Mouse (Mus musculus) heart, postnatal 14 days (tissue): ENCODE results near the gene Proca1. TPM values are rescaled to one million over a fixed set of nuclear protein-coding genes. Genes with fewer than 3 reads are reported as not detected.
"Not testable (repeated sequence)": the region's sequence is repeated elsewhere in the genome, so short reads cannot be mapped to it uniquely, and the experiment has no call there.

Experiments
- DNase-seq, 2 experiments: peaks; one replicate each; pipeline ENCODE4 v3.0.0; 2021 to 2022
- intact Hi-C: fragments of 180-260 bp; cut with DNase I; formaldehyde crosslinking; loops from one replicate; pipeline ENCODE4 v1.15.1; 2025
- total RNA-seq, 2 experiments: library from RNA; stranded (reverse); gene quantifications; 2 replicates each; pipeline ENCODE4 v1.2.3; 2021

The Proca1 gene
- total RNA-seq, 2 experiments from 2014 or later = 0.76 to 2.6 TPM

- intact Hi-C loops = loop anchor here (2.0 to 5.0 kb wide), 2 partner anchors 120 to 352 kb away; no protein-coding TSS in a partner anchor
- peak; percentile 46 to 69 for DNase-seq
Observed at GRCm38 (mm10) chr11:78178859-78179437, 14.2 kb upstream of the Proca1 start.

- intact Hi-C loops = loop anchor here (2.0 to 5.0 kb wide), 2 partner anchors 121 to 352 kb away; no protein-coding TSS in a partner anchor
- DNase-seq = no peak
Observed at GRCm38 (mm10) chr11:78179438-78179999, 13.7 kb upstream of the Proca1 start.

- intact Hi-C loops = no loop called here
- DNase-seq = no peak
Observed at GRCm38 (mm10) chr11:78180081-78180761, 13.0 kb upstream of the Proca1 start.

GRCm38 (mm10) chr11:78181830-78182357, 11.3 kb upstream of the Proca1 start:
- DNase-seq = no peak
- intact Hi-C loops = no loop called here

GRCm38 (mm10) chr11:78182450-78182849, 10.7 kb upstream of the Proca1 start:
- DNase-seq = no peak
- intact Hi-C loops = no loop called here

- intact Hi-C loops = no loop called here
- peak; percentile 64 to 79 for DNase-seq
Observed at GRCm38 (mm10) chr11:78182961-78183844, 10.0 kb upstream of the Proca1 start, which contains the start of gene Rpl23a. Gene Rpl23a, minus strand, starts transcription at chr11:78183584.

- intact Hi-C loops = no loop called here
- DNase-seq = no peak
Observed at GRCm38 (mm10) chr11:78183884-78184514, 9.2 kb upstream of the Proca1 start.

GRCm38 (mm10) chr11:78184702-78185101, 8.5 kb upstream of the Proca1 start:
- DNase-seq, intact Hi-C loops: not testable (repeated sequence)

GRCm38 (mm10) chr11:78188331-78189233, 4.6 kb upstream of the Proca1 start, which contains the start of gene Rab34:
Gene Rab34, plus strand, starts transcription at chr11:78188430.
- peak; percentile 77 to 80 for DNase-seq
- intact Hi-C loops = no loop called here

GRCm38 (mm10) chr11:78189234-78190040, 3.8 kb upstream of the Proca1 start:
- intact Hi-C loops = no loop called here
- peak; percentile 61 to 76 for DNase-seq

- intact Hi-C loops = no loop called here
- DNase-seq = no peak
Observed at GRCm38 (mm10) chr11:78190041-78190440, 3.2 kb upstream of the Proca1 start.

- peak; percentile 74 to 80 for DNase-seq
- intact Hi-C loops = no loop called here
Observed at GRCm38 (mm10) chr11:78194411-78195100, 1.4 kb downstream of the Proca1 start.

- no peak for DNase-seq
- intact Hi-C loops = no loop called here
Observed at GRCm38 (mm10) chr11:78195101-78195863, 2.1 kb downstream of the Proca1 start.

GRCm38 (mm10) chr11:78202372-78202771, 9.2 kb downstream of the Proca1 start:
- DNase-seq = no peak
- intact Hi-C loops = no loop called here

- no peak for DNase-seq
- intact Hi-C loops = no loop called here
Observed at GRCm38 (mm10) chr11:78204287-78204686, 11.1 kb downstream of the Proca1 start.

GRCm38 (mm10) chr11:78205361-78206206, 12.4 kb downstream of the Proca1 start:
- intact Hi-C loops = no loop called here
- DNase-seq = no peak
